Mouse (Mus musculus) embryonic facial prominence, embryonic 13.5 days (tissue): ENCODE measurements around the gene Utrn. TPM values are rescaled to one million over a fixed set of nuclear protein-coding genes. Genes with fewer than 3 reads are reported as not detected.

ENCODE experiments used
- ATAC-seq: fragments of 200-750 bp; cut with Nextera tagmentation; 2 replicates; pipeline ENCODE4 v1.8.0; 2017; ENCODE audit warnings: low read depth; ENCODE audit not compliant: insufficient number of reproducible peaks, insufficient read depth, low FRiP score, low TSS enrichment
- H3K27ac ChIP-seq: fragments of 300-500 bp; sonication (generic); 2 replicates; pipeline ENCODE4 v1.5.1; 2015; ENCODE audit warnings: moderate library complexity, mild to moderate bottlenecking, inconsistent platforms
- H3K27me3 ChIP-seq: fragments of 300-500 bp; sonication (generic); 2 replicates; pipeline ENCODE4 v1.6.1; 2015; ENCODE audit warnings: mild to moderate bottlenecking, inconsistent platforms
- H3K36me3 ChIP-seq: fragments of 300-500 bp; sonication (generic); 2 replicates; pipeline ENCODE4 v1.6.1; 2015; ENCODE audit warnings: mild to moderate bottlenecking, inconsistent platforms
- H3K4me1 ChIP-seq: fragments of 300-500 bp; sonication (generic); 2 replicates; pipeline ENCODE4 v1.6.1; 2015; ENCODE audit warnings: inconsistent platforms
- H3K4me2 ChIP-seq: fragments of 300-500 bp; sonication (generic); 2 replicates; pipeline ENCODE4 v1.6.1; 2015; ENCODE audit warnings: moderate library complexity, mild to moderate bottlenecking, inconsistent platforms
- H3K4me3 ChIP-seq: fragments of 300-500 bp; sonication (generic); 2 replicates; pipeline ENCODE4 v1.5.1; 2015; ENCODE audit warnings: mild to moderate bottlenecking, inconsistent platforms
- H3K9ac ChIP-seq: fragments of 300-500 bp; sonication (generic); 2 replicates; pipeline ENCODE4 v1.6.1; 2015; ENCODE audit warnings: mild to moderate bottlenecking, inconsistent platforms
- H3K9me3 ChIP-seq: fragments of 300-500 bp; sonication (generic); 2 replicates; pipeline ENCODE4 v1.6.1; 2016; ENCODE audit warnings: inconsistent platforms
- WGBS: fragments of 180-500 bp; shearing (Covaris S2); methylation state at CpG from one replicate; pipeline ENCODE4 v1.1.7; 2015; ENCODE audit warnings: mixed read lengths; 5-methylcytosine and 5-hydroxymethylcytosine counted together
- polyA plus RNA-seq: library from polyadenylated mRNA; unstranded; fragments of >200 nt; fragmentation: Nextera tagmentation; extraction: Ambion mirVana; gene quantifications from 2 replicates; pipeline ENCODE4 v1.2.1, GENCODE M21; 2015

Utrn gene
- polyA plus RNA-seq, 1 experiment from 2014 or later: 101 TPM

GRCm38 (mm10) chr10:12832163-12832562 lies 37.0 kb downstream of the Utrn start:
- Histone ChIP-seq H3K4me2 (no peak overlapping the region), H3K27ac (no peak overlapping the region), H3K36me3 (0 out of 2 replicates have a peak, but pooled peaks cover 5% of the 10 kb centered on the region), H3K9me3 (no peaks in the 10 kb centered on the region), H3K4me1 (0 out of 2 replicates have a peak, but pooled peaks cover 11% of the 10 kb centered on the region), H3K4me3 (no peak overlapping the region), H3K27me3 (no peaks in the 10 kb centered on the region), H3K9ac (no peak overlapping the region)
- ATAC-seq: no peak
- 86% methylated on average over 8 of the region's 8 CpGs for WGBS

DNA sequence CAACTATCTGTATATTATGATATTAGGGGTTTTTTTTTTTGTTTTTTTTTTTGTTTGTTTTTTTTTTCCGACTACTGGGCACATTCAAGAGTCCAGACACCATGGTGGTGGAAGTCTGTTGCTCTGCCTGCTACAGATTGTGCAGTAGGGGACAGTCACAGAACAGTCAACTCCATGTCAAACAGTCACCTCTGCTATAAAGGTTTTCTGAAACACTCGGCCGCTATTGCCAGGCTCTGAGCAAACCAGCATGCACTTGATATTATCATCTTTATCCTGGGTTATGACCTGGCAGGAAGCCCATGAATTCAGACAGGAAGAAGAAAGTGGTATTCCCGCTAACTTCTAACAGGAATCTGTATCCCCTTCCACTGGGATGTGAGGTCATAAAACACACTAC lies 41.4 kb downstream of the Utrn start:
- Histone ChIP-seq H3K36me3 (no peaks in the 10 kb centered on the region), H3K27me3 (no peaks in the 10 kb centered on the region), H3K27ac (peak overlapping the region; percentile 62; the same call in 1 of the 2 replicates), H3K4me1 (peaks cover 39% of the 10 kb centered on the region), H3K4me2 (no peak overlapping the region), H3K9me3 (no peaks in the 10 kb centered on the region), H3K9ac (no peak overlapping the region), H3K4me3 (no peak overlapping the region)
- WGBS: 67% methylated on average over 4 of the region's 4 CpGs
- ATAC-seq: no peak

GRCm38 (mm10) chr10:12827306-12827705 lies 41.9 kb downstream of the Utrn start:
- Histone ChIP-seq H3K9ac (no peak overlapping the region), H3K27me3 (no peaks in the 10 kb centered on the region), H3K36me3 (no peaks in the 10 kb centered on the region), H3K9me3 (no peaks in the 10 kb centered on the region), H3K4me3 (no peak overlapping the region), H3K27ac (peak overlapping the region; percentile 62), H3K4me1 (peaks cover 43% of the 10 kb centered on the region), H3K4me2 (peak overlapping the region; percentile 21; the same call in 1 of the 2 replicates)
- WGBS: 58% methylated on average over 3 of the region's 3 CpGs
- ATAC-seq: no peak

DNA sequence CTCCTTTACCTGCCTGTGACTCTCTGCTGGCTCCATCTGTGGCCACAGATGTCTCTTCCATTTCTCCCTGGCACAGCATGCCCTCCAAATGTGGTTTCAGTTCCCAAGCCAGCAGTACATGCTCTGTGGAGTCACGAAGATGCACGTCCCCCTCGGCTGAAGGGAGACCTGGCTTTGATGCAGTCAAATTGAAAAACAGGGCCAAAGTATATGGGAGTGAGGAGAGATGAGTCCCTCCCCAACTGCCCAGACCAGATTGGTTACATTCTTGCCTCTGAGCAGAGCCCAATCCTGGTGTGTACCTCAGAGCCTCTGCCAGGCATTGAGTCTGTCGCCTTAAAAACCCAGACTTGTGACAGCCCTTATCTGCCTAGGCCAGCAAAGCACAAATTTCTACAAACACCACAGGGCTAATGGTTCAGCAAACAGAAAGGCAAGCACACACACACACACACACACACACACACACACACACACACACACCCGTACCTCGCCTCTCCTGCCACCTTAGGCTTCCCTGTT lies 42.3 kb downstream of the Utrn start:
- Histone ChIP-seq H3K4me1 (peaks cover 43% of the 10 kb centered on the region), H3K27me3 (no peaks in the 10 kb centered on the region), H3K9ac (no peak overlapping the region), H3K4me3 (no peak overlapping the region), H3K4me2 (peak overlapping the region; percentile 21; the same call in 1 of the 2 replicates), H3K36me3 (no peaks in the 10 kb centered on the region), H3K27ac (peak overlapping the region; percentile 62; the same call in 1 of the 2 replicates), H3K9me3 (no peaks in the 10 kb centered on the region)
- 47% methylated on average over 6 of the region's 6 CpGs for WGBS
- ATAC-seq: peak; percentile 63; the same call in 1 of the 2 replicates

- no peak overlapping the region for H3K4me3 ChIP-seq
- H3K9ac ChIP-seq: no peak overlapping the region
- no peak for ATAC-seq
- 34% methylated on average over 4 of the region's 4 CpGs for WGBS
- no peak overlapping the region for H3K4me2 ChIP-seq
- H3K9me3 ChIP-seq: no peaks in the 10 kb centered on the region
- H3K27me3 ChIP-seq: no peaks in the 10 kb centered on the region
- H3K4me1 ChIP-seq: peaks cover 43% of the 10 kb centered on the region
- H3K36me3 ChIP-seq: no peaks in the 10 kb centered on the region
- H3K27ac ChIP-seq: no peak overlapping the region
Observed at GRCm38 (mm10) chr10:12824386-12824785, 44.8 kb downstream of the Utrn start.

GRCm38 (mm10) chr10:12823437-12824219 lies 45.5 kb downstream of the Utrn start:
- Histone ChIP-seq H3K4me3 (no peak overlapping the region), H3K27ac (peak overlapping the region; percentile 49), H3K27me3 (no peaks in the 10 kb centered on the region), H3K4me1 (peaks cover 43% of the 10 kb centered on the region), H3K9me3 (no peaks in the 10 kb centered on the region), H3K36me3 (no peaks in the 10 kb centered on the region), H3K4me2 (no peak overlapping the region), H3K9ac (no peak overlapping the region)
- 70% methylated on average over 15 of the region's 15 CpGs for WGBS
- no peak for ATAC-seq

- Histone ChIP-seq H3K4me1 (peaks cover 25% of the 10 kb centered on the region), H3K9me3 (no peaks in the 10 kb centered on the region), H3K9ac (no peak overlapping the region), H3K27me3 (no peaks in the 10 kb centered on the region), H3K4me2 (no peak overlapping the region), H3K4me3 (no peak overlapping the region), H3K36me3 (no peaks in the 10 kb centered on the region), H3K27ac (no peak overlapping the region)
- ATAC-seq: no peak
- WGBS: 88% methylated on average over 13 of the region's 13 CpGs
Observed at GRCm38 (mm10) chr10:12820978-12821735, 48.0 kb downstream of the Utrn start.

GRCm38 (mm10) chr10:12817409-12817808 lies 51.8 kb downstream of the Utrn start:
- no peaks in the 10 kb centered on the region for H3K9me3 ChIP-seq
- H3K27me3 ChIP-seq: no peaks in the 10 kb centered on the region
- no peak overlapping the region for H3K4me2 ChIP-seq
- no peak overlapping the region for H3K27ac ChIP-seq
- H3K4me3 ChIP-seq: no peak overlapping the region
- H3K9ac ChIP-seq: no peak overlapping the region
- peaks cover 20% of the 10 kb centered on the region for H3K4me1 ChIP-seq
- no peak for ATAC-seq
- no peaks in the 10 kb centered on the region for H3K36me3 ChIP-seq
- WGBS: 92% methylated on average over 6 of the region's 6 CpGs

DNA sequence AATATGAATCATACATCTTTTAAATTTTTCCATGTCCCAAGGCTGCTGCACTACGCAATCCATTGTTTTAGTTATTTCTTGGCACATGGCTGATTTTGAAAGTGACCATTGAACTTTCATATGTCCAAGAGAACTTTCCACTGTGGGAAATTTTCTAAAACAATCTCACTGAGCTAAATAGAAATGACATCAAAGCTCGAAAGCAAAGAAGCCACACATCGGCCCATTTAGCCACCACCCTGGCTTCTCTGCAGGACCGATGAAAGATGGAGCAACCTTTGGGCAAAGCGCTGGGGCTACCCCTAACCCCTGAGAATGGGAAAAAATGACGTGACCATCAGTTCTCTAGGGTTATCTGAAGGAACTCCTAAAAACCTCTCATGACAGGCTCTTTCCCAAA lies 52.6 kb downstream of the Utrn start:
- Histone ChIP-seq H3K9me3 (no peaks in the 10 kb centered on the region), H3K4me1 (peaks cover 24% of the 10 kb centered on the region), H3K4me2 (no peak overlapping the region), H3K27ac (no peak overlapping the region), H3K9ac (no peak overlapping the region), H3K4me3 (no peak overlapping the region), H3K36me3 (no peaks in the 10 kb centered on the region), H3K27me3 (no peaks in the 10 kb centered on the region)
- no peak for ATAC-seq
- WGBS: 89% methylated on average over 6 of the region's 6 CpGs

DNA sequence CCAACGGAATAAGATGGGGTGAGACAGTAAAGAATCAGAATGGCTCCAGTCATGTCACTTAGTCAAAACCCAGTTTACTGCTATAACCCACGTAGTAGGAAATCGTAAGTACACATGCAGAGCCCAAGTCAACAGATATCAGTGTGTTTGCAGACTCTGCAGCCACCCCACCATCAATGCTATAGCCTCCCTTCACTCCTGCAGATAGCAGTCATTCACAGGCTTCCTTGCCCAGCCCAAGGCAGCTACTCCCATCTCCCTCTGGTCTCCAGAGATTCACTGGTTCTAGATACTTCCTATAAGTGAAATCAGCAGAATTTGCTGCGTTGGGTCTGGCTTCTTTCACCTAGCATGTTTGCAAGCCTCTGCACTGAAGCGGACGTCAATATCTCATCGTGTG lies 54.8 kb downstream of the Utrn start:
- no peak overlapping the region for H3K9ac ChIP-seq
- no peaks in the 10 kb centered on the region for H3K27me3 ChIP-seq
- peaks cover 35% of the 10 kb centered on the region for H3K4me1 ChIP-seq
- H3K4me3 ChIP-seq: no peak overlapping the region
- H3K36me3 ChIP-seq: no peaks in the 10 kb centered on the region
- H3K27ac ChIP-seq: no peak overlapping the region
- no peak overlapping the region for H3K4me2 ChIP-seq
- H3K9me3 ChIP-seq: no peaks in the 10 kb centered on the region
- 92% methylated on average over 7 of the region's 7 CpGs for WGBS
- ATAC-seq: no peak

DNA sequence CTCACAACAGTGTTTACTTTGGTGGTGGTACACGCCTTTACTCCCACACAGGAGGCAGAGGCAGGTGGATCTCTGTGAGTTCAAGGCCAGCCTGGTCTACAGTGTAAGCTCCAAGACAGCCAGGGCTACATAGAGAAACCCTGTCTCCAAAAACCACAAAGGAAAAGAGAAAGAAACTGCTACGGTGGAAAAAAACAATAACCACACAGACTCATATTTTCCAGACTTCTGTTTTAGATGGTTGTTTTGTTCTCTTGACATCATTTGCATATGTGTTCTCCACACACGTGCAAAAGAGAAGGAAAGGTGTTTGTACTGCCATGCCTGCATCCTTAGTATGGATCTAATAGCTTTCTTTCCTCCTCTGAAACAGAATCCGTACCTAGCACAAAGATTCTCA lies 55.3 kb downstream of the Utrn start:
- Histone ChIP-seq H3K4me3 (no peak overlapping the region), H3K4me2 (no peak overlapping the region), H3K9ac (no peak overlapping the region), H3K9me3 (no peaks in the 10 kb centered on the region), H3K27me3 (no peaks in the 10 kb centered on the region), H3K4me1 (peaks cover 37% of the 10 kb centered on the region), H3K36me3 (no peaks in the 10 kb centered on the region), H3K27ac (no peak overlapping the region)
- 78% methylated on average over 4 of the region's 4 CpGs for WGBS
- ATAC-seq: no peak
